Comparison of ENCODE assay signal across 8 mouse cellular contexts in the genomic region with DNA sequence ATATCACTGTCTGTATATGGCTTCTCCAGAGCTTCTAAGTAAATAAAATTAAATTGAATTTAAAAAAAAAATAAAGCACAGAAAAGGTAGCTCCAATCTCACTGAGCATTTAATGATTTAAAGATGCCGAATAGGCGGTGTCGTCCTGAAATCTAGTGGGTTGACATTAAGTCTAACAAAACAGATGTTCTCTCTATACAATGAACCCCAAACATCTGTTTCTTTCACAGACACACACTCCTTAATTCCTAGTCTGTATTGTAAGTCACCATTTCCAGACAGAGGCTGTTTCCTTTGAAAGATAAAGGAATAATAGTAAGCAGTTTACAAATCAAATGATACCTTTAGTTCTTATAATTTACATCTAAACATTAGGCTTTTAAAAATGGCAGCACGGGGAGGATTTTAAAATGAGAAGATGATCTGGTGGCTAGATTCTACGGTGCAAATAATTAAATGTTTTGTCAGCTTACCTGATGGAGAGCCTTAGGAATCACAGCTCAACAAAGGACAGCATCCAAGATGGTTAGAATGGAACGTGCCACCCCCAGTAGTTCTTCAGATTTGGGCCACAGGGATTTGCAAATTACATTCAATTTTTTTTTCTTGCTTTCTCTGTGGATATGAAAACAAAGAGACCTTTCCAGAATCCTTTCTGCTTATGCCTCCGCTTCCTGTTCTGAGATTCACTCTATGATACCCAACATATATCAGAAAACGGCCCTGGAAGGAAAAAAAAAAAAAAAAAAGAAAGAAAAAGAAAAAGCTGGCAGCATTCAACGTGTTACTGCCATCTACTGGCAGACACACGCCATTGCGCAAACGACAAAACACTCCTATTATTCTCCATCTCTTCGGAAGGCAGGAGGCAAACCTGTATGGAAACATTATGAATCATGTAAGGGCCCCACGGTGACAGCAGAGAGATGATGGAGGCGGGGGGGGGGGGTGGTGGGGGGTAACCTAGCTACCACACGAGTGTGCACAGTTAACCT. TPM values are rescaled to one million over a fixed set of nuclear protein-coding genes. Genes with fewer than 3 reads are reported as not detected.
DNase-seq lines count a peak whose midpoint lies in the region; ATAC-seq and TF ChIP-seq lines count a peak whose summit lies in the region.

A gene (minus strand): TSS at position 835 of the 995 bp plus-strand sequence.

- peak within 1 kb of the TSS; percentile 24 for H3K4me2 ChIP-seq in lung, embryonic 15.5 days

- H3K79me2 ChIP-seq in C2C12 (ENCODE audit: control insufficient read depth, insufficient read depth) = no peaks in the 10 kb centered on the region

- no peak for DNase-seq in G1E (ENCODE audit: low spot score)
- DNase-seq in embryo, embryonic 11 days = peak; percentile 72
- DNase-seq in heart, postnatal 14 days = peak; percentile 28 to 60
- DNase-seq in kidney, postnatal 4 days = peak; percentile 68 to 69
- peak; percentile 33 for DNase-seq in retina, adult 2 months (ENCODE audit: low read depth, low spot score)

- no peak within 1 kb of the TSS for H3K9ac ChIP-seq in lung, embryonic 15.5 days

- no peaks in the 10 kb centered on the region for H3K4me1 ChIP-seq in G1E (ENCODE audit: insufficient read depth, low read depth, low read length)
- peaks cover 4% of the 10 kb centered on the region; the same call in 1 of the 2 replicates for H3K4me1 ChIP-seq in lung, embryonic 15.5 days

- H3K27me3 ChIP-seq in C2C12 (ENCODE audit: control insufficient read depth, insufficient read depth, insufficient read length) = peaks cover 8% of the 10 kb centered on the region
- H3K27me3 ChIP-seq in G1E (ENCODE audit: insufficient read depth, low read length) = no peaks in the 10 kb centered on the region
- H3K27me3 ChIP-seq in lung, embryonic 15.5 days = no peaks in the 10 kb centered on the region

- 23% methylated on average over 16 of the region's 16 CpGs for WGBS in lung, embryonic 15.5 days

- H3K27ac ChIP-seq in lung, embryonic 15.5 days = no peak within 1 kb of the TSS

- H3K36me3 ChIP-seq in C2C12 (ENCODE audit: control insufficient read depth, insufficient read depth) (no peaks in the 10 kb centered on the region), G1E (replicated peaks) (no peaks in the 10 kb centered on the region)
- no peaks in the 10 kb centered on the region for H3K36me3 ChIP-seq in lung, embryonic 15.5 days

- no peak within 1 kb of the TSS for H3ac ChIP-seq in C2C12 (ENCODE audit: control insufficient read depth, insufficient read length, low read depth)

- TF ChIP-seq CTCF in C2C12 (IDR thresholded peaks at IDR 0.05; ENCODE audit: control insufficient read depth, insufficient read depth, insufficient read length) = peak; percentile 33
- TF ChIP-seq CTCF in G1E (IDR thresholded peaks at IDR 0.05; ENCODE audit: low read depth, low read length) = 0 out of 2 replicates have a peak, but pooled peaks have one; percentile 22

- peaks cover 13% of the 10 kb centered on the region for H3K9me3 ChIP-seq in G1E (replicated peaks)
- no peaks in the 10 kb centered on the region for H3K9me3 ChIP-seq in lung, embryonic 15.5 days

- H3K4me3 ChIP-seq in C2C12 (ENCODE audit: insufficient read depth, poor library complexity, severe bottlenecking) = no peak within 1 kb of the TSS
- H3K4me3 ChIP-seq in G1E (ENCODE audit: low read depth, low read length) = no peak within 1 kb of the TSS
- 0 out of 2 replicates have a peak within 1 kb of the TSS, but pooled peaks have one; percentile 12 for H3K4me3 ChIP-seq in lung, embryonic 15.5 days

- ATAC-seq in G1E (ENCODE audit: extremely low read depth, insufficient number of reproducible peaks, low FRiP score, poor library complexity, severe bottlenecking) = no peak
- ATAC-seq in lung, embryonic 15.5 days (ENCODE audit: borderline replicate concordance, extremely low read depth, low FRiP score, low TSS enrichment) = peak; percentile 23; the same call in 1 of the 2 replicates
- no peak for ATAC-seq in activated CD4-positive, CD25-positive, alpha-beta regulatory T cell, adult 4 months

- intact Hi-C loops in heart, postnatal 14 days (cut with DNase I) = loop anchor here (2.0 to 10.0 kb wide), 3 partner anchors 154 to 422 kb away; no protein-coding TSS in a partner anchor

- H3K79me3 ChIP-seq in C2C12 (ENCODE audit: low read depth) = no peaks in the 10 kb centered on the region

TF ChIP-seq in C2C12, 6 proteins besides CTCF, POLR2A, EP300 and RAD21:
- peak; percentile 83 for TF ChIP-seq CEBPB (IDR thresholded peaks at IDR 0.05; ENCODE audit: low read depth)
- no peak for TF ChIP-seq MYOG (IDR thresholded peaks at IDR 0.05; ENCODE audit: control insufficient read depth, extremely low read depth, insufficient read length)
- TF ChIP-seq MAX (IDR thresholded peaks at IDR 0.05) = no peak
- no peak for TF ChIP-seq MYOD1 (IDR thresholded peaks at IDR 0.05; ENCODE audit: control insufficient read depth, insufficient read length, low read depth)
- no peak for TF ChIP-seq FOSL1 (IDR thresholded peaks at IDR 0.05; ENCODE audit: insufficient read depth, low read length, poor library complexity, severe bottlenecking)
- TF ChIP-seq USF1 (IDR thresholded peaks at IDR 0.05; ENCODE audit: low read depth) = no peak

RNA-seq across cellular contexts. Expression of the gene that starts here (rescaled TPM):
- polyA plus RNA-seq in C2C12 (2012; fragmentation: generic; extraction: Trizol) (not detected), G1E (2012) (not detected in 2 replicates)
- total RNA-seq in G1E (2014; fragmentation: Nextera tagmentation) (not detected in 2 replicates), G1E (2017) (0.06 and 0.11 TPM in 2 replicates)
- total RNA-seq in heart, postnatal 14 days (2021) = 1 to 10 TPM; 2.7 to 2.8 TPM
- polyA plus RNA-seq in lung, embryonic 15.5 days (2015; fragmentation: Nextera tagmentation; extraction: Ambion mirVana) = 1.5 and 2.0 TPM in 2 replicates
- polyA plus RNA-seq in activated CD4-positive, CD25-positive, alpha-beta regulatory T cell, adult 4 months (2017; shearing (Covaris generic)) = under 1 TPM in 1 of 2 experiments, not detected in 1; 0.11 TPM
